Mouse (Mus musculus): ENCODE data around the gene Rag1. TPM values are rescaled to one million over a fixed set of nuclear protein-coding genes. Genes with fewer than 3 reads are reported as not detected.

Gene Rag1
- polyA plus RNA-seq, 1 experiment = not detected

GRCm38 (mm10) chr2:101592886-101593285, 56.4 kb downstream of the Rag1 start:
- no peaks in the 10 kb centered on the region for H3K4me1 ChIP-seq (ENCODE audit: control insufficient read depth, insufficient read depth, low read length)
- no peak overlapping the region for H3K4me3 ChIP-seq (ENCODE audit: insufficient read depth, low read length)
- no peak overlapping the region for H3K27ac ChIP-seq (ENCODE audit: insufficient read depth, low read length)
- no peak for TF ChIP-seq CTCF (IDR thresholded peaks at IDR 0.05; ENCODE audit: borderline replicate concordance, insufficient read depth, low read length)
- TF ChIP-seq POLR2A (IDR thresholded peaks at IDR 0.05; ENCODE audit: low read depth, low read length) = no peak

GRCm38 (mm10) chr2:101592023-101592841, 57.1 kb downstream of the Rag1 start:
- Histone ChIP-seq H3K27ac (ENCODE audit: insufficient read depth, low read length) (no peak overlapping the region), H3K4me1 (ENCODE audit: control insufficient read depth, insufficient read depth, low read length) (no peaks in the 10 kb centered on the region), H3K4me3 (ENCODE audit: insufficient read depth, low read length) (no peak overlapping the region)
- TF ChIP-seq CTCF (IDR thresholded peaks at IDR 0.05; ENCODE audit: borderline replicate concordance, insufficient read depth, low read length) = no peak
- no peak for TF ChIP-seq POLR2A (IDR thresholded peaks at IDR 0.05; ENCODE audit: low read depth, low read length)

- no peaks in the 10 kb centered on the region for H3K4me1 ChIP-seq (ENCODE audit: control insufficient read depth, insufficient read depth, low read length)
- H3K4me3 ChIP-seq (ENCODE audit: insufficient read depth, low read length) = no peak overlapping the region
- TF ChIP-seq POLR2A (IDR thresholded peaks at IDR 0.05; ENCODE audit: low read depth, low read length) = no peak
- no peak for TF ChIP-seq CTCF (IDR thresholded peaks at IDR 0.05; ENCODE audit: borderline replicate concordance, insufficient read depth, low read length)
- H3K27ac ChIP-seq (ENCODE audit: insufficient read depth, low read length) = no peak overlapping the region
Observed at GRCm38 (mm10) chr2:101591356-101591755, 57.9 kb downstream of the Rag1 start.

Other genes starting within 250 kb of the Rag1 start
- gene Rag2, start 24.8 kb downstream of the Rag1 start, polyA plus RNA-seq (2011; ENCODE audit: insufficient read length, low read depth, missing spikeins) = not detected in 2 replicates
- 23.6 and 24.1 TPM in 2 replicates for gene B230118H07Rik, start within 50 bp of the Rag1 start, polyA plus RNA-seq (2011; ENCODE audit: insufficient read length, low read depth, missing spikeins)
- gene Traf6, start 28.9 kb upstream of the Rag1 start, polyA plus RNA-seq (2011; ENCODE audit: insufficient read length, low read depth, missing spikeins) = 11.0 and 11.8 TPM in 2 replicates
- 3.9 and 4.5 TPM in 2 replicates for gene Prr5l, start 233.5 kb upstream of the Rag1 start, polyA plus RNA-seq (2011; ENCODE audit: insufficient read length, low read depth, missing spikeins)
- 46.0 and 56.0 TPM in 2 replicates for gene Commd9, start 236.7 kb upstream of the Rag1 start, polyA plus RNA-seq (2011; ENCODE audit: insufficient read length, low read depth, missing spikeins)

All from embryonic fibroblast, embryonic 13.5 days (primary cell).